Mouse (Mus musculus) MN1 (cell line): Measurements from ENCODE around the gene Fam76b.

ENCODE experiments used
- DNase-seq: peaks from one replicate; pipeline ENCODE4 v3.0.0-alpha.2; 2016; ENCODE audit warnings: low spot score

Fam76b gene

DNA sequence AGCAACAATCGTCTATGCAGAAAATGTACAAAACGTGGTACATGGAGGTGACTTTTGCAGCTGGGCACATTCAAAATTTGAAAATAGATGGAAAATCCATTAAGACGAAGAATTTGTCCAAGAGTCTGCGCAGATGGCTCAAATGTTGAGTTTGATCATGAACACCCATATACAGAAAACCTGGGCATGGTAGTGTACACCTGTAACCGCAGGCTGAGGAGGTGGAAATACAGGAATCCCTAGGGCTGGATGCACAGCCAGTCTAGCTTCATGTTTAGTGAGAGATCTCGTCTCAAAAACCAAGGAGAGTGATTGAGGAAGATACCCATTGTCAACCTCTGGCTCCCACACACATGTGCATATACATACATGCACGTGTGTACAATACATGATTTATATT lies 44.1 kb downstream of the Fam76b start:
- DNase-seq = no peak

DNA sequence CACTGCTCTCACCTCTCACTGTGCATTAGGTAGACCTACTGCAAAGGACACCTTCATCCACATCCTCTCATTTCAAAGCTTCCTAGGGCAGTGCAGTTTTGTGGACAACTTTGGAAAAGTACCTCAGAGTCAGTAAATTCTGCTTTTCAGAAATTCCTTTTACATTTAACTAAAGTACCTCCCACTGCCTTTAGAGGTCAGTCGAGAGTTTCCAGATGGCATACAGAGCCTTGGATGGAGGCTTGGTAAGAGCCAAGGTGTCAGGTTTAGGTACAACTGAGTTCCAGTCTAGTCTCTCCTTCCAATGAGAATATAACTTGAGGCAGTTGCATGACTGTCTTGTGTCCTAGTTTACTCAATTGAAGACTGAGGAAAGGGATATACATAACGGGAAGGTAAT lies 46.8 kb downstream of the Fam76b start:
- no peak for DNase-seq

GRCm38 (mm10) chr9:13875340-13875739 lies 47.8 kb downstream of the Fam76b start:
- no peak for DNase-seq

DNA sequence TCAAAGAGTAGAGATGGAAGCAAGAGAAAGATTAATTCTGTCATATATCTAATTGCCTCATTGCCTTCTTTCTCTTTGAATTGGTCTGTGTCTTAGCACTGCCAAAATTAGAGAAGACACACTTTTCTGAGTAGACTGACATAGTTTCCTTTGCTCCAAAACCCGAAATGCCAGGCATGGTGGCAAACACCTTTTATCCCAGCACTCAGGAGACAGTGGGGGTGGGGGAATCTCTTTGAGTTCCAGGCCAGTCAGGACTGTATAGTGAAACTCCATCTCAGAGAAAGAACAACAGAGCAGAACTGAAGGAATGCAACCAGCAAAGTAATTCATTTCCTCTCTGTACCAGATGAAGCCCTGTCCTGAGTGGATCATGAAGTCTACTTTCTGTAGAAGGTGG lies 53.2 kb downstream of the Fam76b start:
- DNase-seq = no peak

DNA sequence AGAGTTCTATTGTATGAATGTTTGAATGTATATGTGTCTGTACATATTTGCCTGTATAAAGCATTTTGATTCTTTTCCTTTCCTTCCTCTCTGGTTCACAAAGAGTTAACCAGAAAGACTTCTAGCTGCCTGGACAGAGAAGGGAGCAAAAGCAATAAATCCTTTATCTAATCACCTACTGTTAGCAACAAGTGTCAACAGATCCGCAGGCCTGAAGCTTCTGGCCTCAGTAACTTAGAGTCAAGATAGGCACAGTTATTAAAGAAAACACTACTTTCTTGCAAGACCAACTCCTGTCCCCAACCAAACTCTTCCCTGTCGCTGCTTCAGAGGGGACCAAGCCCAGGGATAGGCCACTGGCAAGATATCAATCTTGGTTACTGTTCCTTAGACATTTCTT lies 55.0 kb downstream of the Fam76b start:
- no peak for DNase-seq

DNA sequence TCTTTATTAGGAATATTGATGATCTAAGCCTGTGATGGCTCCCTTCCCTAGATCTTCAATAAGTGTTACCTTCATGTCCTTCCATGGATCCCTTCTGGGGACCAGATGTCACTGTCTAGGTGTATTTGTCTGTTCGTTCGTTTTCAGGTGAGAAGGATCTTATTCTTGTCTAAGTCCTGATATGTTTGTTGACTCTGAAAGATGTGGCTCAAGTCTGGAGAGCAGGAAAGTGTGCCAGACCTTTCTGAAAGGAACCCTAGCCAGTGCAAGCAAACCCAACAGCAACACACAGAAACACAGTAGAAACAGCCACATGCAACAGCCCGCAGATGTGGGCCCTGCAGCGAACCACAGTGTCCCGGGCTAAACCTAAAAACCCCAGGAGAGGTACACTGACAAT lies 61.5 kb downstream of the Fam76b start:
- no peak for DNase-seq

DNA sequence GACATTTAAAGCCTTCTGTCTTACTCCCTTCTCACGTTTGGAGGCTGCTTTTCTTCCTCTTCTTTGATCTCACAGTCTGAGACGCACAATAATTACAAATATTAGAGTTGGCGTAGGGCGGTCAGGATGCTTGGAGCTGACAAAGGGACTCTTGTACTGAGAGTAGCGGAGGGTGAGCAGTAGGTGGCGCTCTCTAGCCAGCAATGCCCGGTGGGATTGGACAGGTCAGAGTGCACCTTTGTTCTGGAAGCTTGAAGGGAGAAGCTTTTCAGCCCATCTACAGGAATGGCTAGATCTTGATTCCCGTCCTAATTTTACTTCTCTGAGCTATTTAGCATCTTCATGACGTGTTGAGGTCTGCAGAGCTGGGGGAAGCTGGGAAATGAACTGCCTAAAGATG lies 62.1 kb downstream of the Fam76b start:
- peak; percentile 21 for DNase-seq

DNA sequence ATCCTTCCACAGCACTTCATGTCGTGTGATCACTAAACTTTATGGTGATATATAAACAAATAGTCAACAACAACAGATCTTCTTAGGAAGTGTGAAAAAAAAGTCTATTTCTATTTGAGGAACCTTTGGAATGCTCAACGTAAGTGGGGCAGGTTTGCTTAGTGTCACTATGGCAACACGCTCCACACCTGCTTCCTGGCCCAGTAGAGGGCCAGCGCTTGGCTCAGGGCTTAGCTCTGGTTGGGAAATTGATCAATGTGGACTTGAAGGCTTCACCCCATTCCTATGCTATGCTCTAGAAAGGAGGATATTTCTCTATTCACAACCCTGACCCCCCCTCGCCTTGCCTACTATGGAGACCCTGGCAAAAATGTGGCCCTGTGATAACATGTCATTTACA lies 62.7 kb downstream of the Fam76b start:
- no peak for DNase-seq

DNA sequence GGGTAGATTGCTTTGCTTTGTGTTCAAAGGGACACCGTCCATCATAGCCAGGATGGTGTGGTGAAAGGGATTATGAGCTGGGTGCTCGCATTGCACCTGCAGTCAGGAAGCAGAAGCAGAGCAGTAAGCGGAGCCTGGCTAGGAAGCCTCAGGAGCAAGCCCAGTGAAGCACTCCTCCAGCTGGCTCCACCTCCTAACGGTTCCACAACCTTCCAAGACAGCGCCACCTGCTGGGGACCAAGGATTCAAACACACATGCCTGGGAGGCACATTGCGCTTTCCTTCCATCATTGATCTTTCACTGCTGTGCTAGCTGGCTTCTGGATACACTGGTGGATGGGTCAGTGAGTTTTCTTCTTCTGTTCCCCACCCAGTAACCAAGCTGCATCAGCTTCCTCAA lies 64.4 kb downstream of the Fam76b start:
- DNase-seq = no peak

DNA sequence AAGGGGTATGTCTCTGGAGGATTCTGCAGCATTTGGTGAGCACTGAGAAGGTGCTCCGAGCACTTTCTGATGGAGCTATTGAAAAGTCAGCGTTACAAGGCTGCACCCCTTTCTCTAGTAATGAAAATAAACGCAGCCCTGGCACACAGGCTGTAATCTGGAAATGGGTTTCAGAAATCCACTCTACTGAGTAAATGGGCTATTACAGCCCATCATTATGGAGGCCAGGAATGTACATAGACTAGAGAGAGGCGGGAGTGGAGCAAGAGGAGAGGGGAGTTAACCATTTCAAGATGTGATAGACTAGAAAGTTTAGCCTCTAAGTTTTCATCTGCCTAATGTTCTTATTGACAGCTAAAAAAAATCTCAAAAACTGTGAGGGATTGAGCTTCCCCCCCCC lies 65.5 kb downstream of the Fam76b start:
- DNase-seq = no peak

- no peak for DNase-seq
These were observed 67.0 kb downstream of the Fam76b start for GRCm38 (mm10) chr9:13894491-13894890.

GRCm38 (mm10) chr9:13894936-13895335 lies 67.4 kb downstream of the Fam76b start:
- no peak for DNase-seq

DNA sequence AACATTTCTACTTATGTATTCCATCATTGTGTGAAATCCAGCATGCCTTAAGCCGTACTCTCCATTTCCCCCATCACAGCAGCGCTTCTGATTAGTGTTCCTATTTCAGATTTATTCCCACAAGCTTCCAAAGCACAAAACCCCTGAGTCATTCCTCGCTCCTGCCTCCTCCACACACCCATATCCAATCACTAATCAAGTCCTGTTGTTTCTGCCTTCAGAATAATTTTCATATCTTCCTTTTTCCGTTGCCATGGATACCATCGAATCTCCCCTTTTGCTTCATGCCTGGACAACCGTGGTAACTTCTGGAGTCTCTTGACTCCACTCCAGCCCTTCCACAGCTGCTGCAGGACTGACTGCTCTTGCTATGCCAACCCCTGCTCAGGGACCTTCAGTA lies 68.5 kb downstream of the Fam76b start:
- DNase-seq = no peak

- DNase-seq = no peak
These were observed 71.2 kb downstream of the Fam76b start for GRCm38 (mm10) chr9:13898510-13899305.

- DNase-seq = no peak
These were observed 74.5 kb downstream of the Fam76b start for GRCm38 (mm10) chr9:13902030-13902429.

GRCm38 (mm10) chr9:13904091-13904779 lies 76.7 kb downstream of the Fam76b start:
- no peak for DNase-seq
